Mouse (Mus musculus) forebrain, embryonic 14.5 days (tissue): ENCODE data around the gene Fam219b. TPM values are rescaled to one million over a fixed set of nuclear protein-coding genes. Genes with fewer than 3 reads are reported as not detected.

Experiments
- ATAC-seq: fragments of 200-750 bp; cut with Nextera tagmentation; 2 replicates; pipeline ENCODE4 v1.8.0; 2017; ENCODE audit warnings: mild to moderate bottlenecking, moderate library complexity
- DNase-seq: peaks from one replicate; pipeline ENCODE4 v3.0.0-alpha.2; 2015; ENCODE audit warnings: low spot score
- H3K27ac ChIP-seq: fragments of 300-500 bp; sonication (generic); 2 replicates; pipeline ENCODE4 v1.5.1; 2014; ENCODE audit warnings: low read depth, mild to moderate bottlenecking, control low read depth, low read length, moderate library complexity
- H3K27me3 ChIP-seq: fragments of 300-500 bp; sonication (generic); replicated peaks from 2 replicates; pipeline ENCODE4 v1.6.1; 2014; ENCODE audit warnings: low read length, control low read depth, mixed read lengths; ENCODE audit not compliant: control insufficient read depth, insufficient read depth
- H3K36me3 ChIP-seq: fragments of 300-500 bp; sonication (generic); 2 replicates; pipeline ENCODE4 v1.6.1; 2014; ENCODE audit warnings: low read length, control low read depth; ENCODE audit not compliant: control insufficient read depth, insufficient read depth
- H3K4me1 ChIP-seq: fragments of 300-500 bp; sonication (generic); 2 replicates; pipeline ENCODE4 v1.6.1; 2014; ENCODE audit warnings: antibody characterized with exemption, low read length, control low read depth; ENCODE audit not compliant: control insufficient read depth, insufficient read depth
- H3K4me2 ChIP-seq: fragments of 300-500 bp; sonication (generic); 2 replicates; pipeline ENCODE4 v1.6.1; 2014; ENCODE audit warnings: mild to moderate bottlenecking, control low read depth, low read length
- H3K4me3 ChIP-seq: fragments of 300-500 bp; sonication (generic); 2 replicates; pipeline ENCODE4 v1.5.1; 2014; ENCODE audit warnings: low read depth, low read length, control low read depth
- H3K9ac ChIP-seq: fragments of 300-500 bp; sonication (generic); 2 replicates; pipeline ENCODE4 v1.6.1; 2014; ENCODE audit warnings: mild to moderate bottlenecking, low read length, control low read depth, moderate library complexity
- H3K9me3 ChIP-seq: fragments of 300-500 bp; sonication (generic); replicated peaks from 2 replicates; pipeline ENCODE4 v1.6.1; 2016; ENCODE audit warnings: low read length, control low read depth, mixed read lengths; ENCODE audit not compliant: control insufficient read depth
- WGBS: fragments of 180-500 bp; shearing (Covaris S2); extraction: QIAGEN DNeasy Blood & Tissue Kit; methylation state at CpG from one replicate; pipeline ENCODE4 v1.1.7; 2014; 5-methylcytosine and 5-hydroxymethylcytosine counted together
- polyA plus RNA-seq: library from polyadenylated mRNA; unstranded; fragments of >200 nt; fragmentation: Nextera tagmentation; extraction: Ambion mirVana; gene quantifications from 2 replicates; pipeline ENCODE4 v1.2.1, GENCODE M21; 2014

The Fam219b gene
- polyA plus RNA-seq, 1 experiment from 2014 or later, result 20.4 TPM

GRCm38 (mm10) chr9:57554753-57555152 is 17.4 kb downstream of the Fam219b start:
- ATAC-seq (no peak), DNase-seq (no peak)
- Histone ChIP-seq H3K27ac (no peak overlapping the region), H3K36me3 (peaks cover 8% of the 10 kb centered on the region), H3K9me3 (no peaks in the 10 kb centered on the region), H3K4me2 (no peak overlapping the region), H3K27me3 (no peaks in the 10 kb centered on the region), H3K4me3 (no peak overlapping the region), H3K4me1 (peaks cover 5% of the 10 kb centered on the region), H3K9ac (no peak overlapping the region)
- WGBS, result 35% methylated on average over 3 of the region's 3 CpGs

- Histone ChIP-seq H3K36me3 (no peaks in the 10 kb centered on the region), H3K27ac (no peak overlapping the region), H3K27me3 (no peaks in the 10 kb centered on the region), H3K4me1 (peaks cover 10% of the 10 kb centered on the region), H3K9me3 (no peaks in the 10 kb centered on the region), H3K4me3 (no peak overlapping the region), H3K9ac (no peak overlapping the region; the same call in 1 of the 2 replicates), H3K4me2 (no peak overlapping the region)
- DNase-seq, result no peak
- 74% methylated on average over 3 of the region's 3 CpGs for WGBS
- ATAC-seq, result no peak
Measured at GRCm38 (mm10) chr9:57557215-57557614, 19.9 kb downstream of the Fam219b start.

- ATAC-seq (no peak), DNase-seq (no peak)
- Histone ChIP-seq H3K27ac (no peak overlapping the region), H3K9me3 (no peaks in the 10 kb centered on the region), H3K4me1 (peaks cover 10% of the 10 kb centered on the region), H3K4me3 (no peak overlapping the region), H3K27me3 (no peaks in the 10 kb centered on the region), H3K9ac (no peak overlapping the region), H3K36me3 (no peaks in the 10 kb centered on the region), H3K4me2 (no peak overlapping the region)
- WGBS, result 85% methylated on average over 4 of the region's 4 CpGs
Measured at GRCm38 (mm10) chr9:57558625-57559024, 21.3 kb downstream of the Fam219b start.

GRCm38 (mm10) chr9:57559568-57559967 is 22.2 kb downstream of the Fam219b start:
- no peaks in the 10 kb centered on the region for H3K36me3 ChIP-seq
- H3K4me1 ChIP-seq, result peaks cover 10% of the 10 kb centered on the region
- DNase-seq, result no peak
- no peak overlapping the region for H3K4me2 ChIP-seq
- no peaks in the 10 kb centered on the region for H3K9me3 ChIP-seq
- ATAC-seq, result no peak
- H3K27ac ChIP-seq, result no peak overlapping the region
- no peak overlapping the region for H3K9ac ChIP-seq
- no peaks in the 10 kb centered on the region for H3K27me3 ChIP-seq
- WGBS, result 77% methylated on average over 2 of the region's 2 CpGs
- no peak overlapping the region for H3K4me3 ChIP-seq

- Histone ChIP-seq H3K27me3 (no peaks in the 10 kb centered on the region), H3K4me2 (peak overlapping the region; percentile 70), H3K27ac (peak overlapping the region; percentile 78), H3K9me3 (no peaks in the 10 kb centered on the region), H3K4me1 (peaks cover 10% of the 10 kb centered on the region), H3K9ac (peak overlapping the region; percentile 76), H3K4me3 (peak overlapping the region; percentile 61), H3K36me3 (no peaks in the 10 kb centered on the region)
- DNase-seq, result peak; percentile 39
- peak; percentile 16; the same call in 1 of the 2 replicates for ATAC-seq
- 30% methylated on average over 7 of the region's 7 CpGs for WGBS
Measured at GRCm38 (mm10) chr9:57560263-57560662, 22.9 kb downstream of the Fam219b start.

- H3K4me1 ChIP-seq, result peaks cover 13% of the 10 kb centered on the region
- H3K4me2 ChIP-seq, result peak within 1 kb of the TSS; percentile 70
- H3K9me3 ChIP-seq, result no peaks in the 10 kb centered on the region
- DNase-seq, result peak; percentile 95
- peak; percentile 100 for ATAC-seq
- peak within 1 kb of the TSS; percentile 78 for H3K27ac ChIP-seq
- peak within 1 kb of the TSS; percentile 76 for H3K9ac ChIP-seq
- WGBS, result under 1% methylated on average over 37 of the region's 37 CpGs
- H3K27me3 ChIP-seq, result no peaks in the 10 kb centered on the region
- H3K4me3 ChIP-seq, result peak within 1 kb of the TSS; percentile 61
- H3K36me3 ChIP-seq, result no peaks in the 10 kb centered on the region
Measured at GRCm38 (mm10) chr9:57560861-57561710, 23.8 kb downstream of the Fam219b start, which contains the start of gene Scamp2. TSS of gene Scamp2 (plus strand) at chr9:57560943.

GRCm38 (mm10) chr9:57561711-57562099 is 24.4 kb downstream of the Fam219b start:
- peak overlapping the region; percentile 61 for H3K4me3 ChIP-seq
- no peak for DNase-seq
- 79% methylated on average over 13 of the region's 13 CpGs for WGBS
- H3K27ac ChIP-seq, result no peak overlapping the region
- no peak for ATAC-seq
- H3K4me2 ChIP-seq, result peak overlapping the region; percentile 70
- peaks cover 13% of the 10 kb centered on the region for H3K4me1 ChIP-seq
- no peaks in the 10 kb centered on the region for H3K36me3 ChIP-seq
- no peaks in the 10 kb centered on the region for H3K9me3 ChIP-seq
- no peak overlapping the region for H3K9ac ChIP-seq
- no peaks in the 10 kb centered on the region for H3K27me3 ChIP-seq

GRCm38 (mm10) chr9:57562896-57563372 is 25.6 kb downstream of the Fam219b start:
- H3K27me3 ChIP-seq, result no peaks in the 10 kb centered on the region
- no peak for DNase-seq
- no peak overlapping the region for H3K9ac ChIP-seq
- 91% methylated on average over 4 of the region's 4 CpGs for WGBS
- no peak overlapping the region for H3K4me3 ChIP-seq
- H3K4me2 ChIP-seq, result no peak overlapping the region
- ATAC-seq, result no peak
- H3K27ac ChIP-seq, result no peak overlapping the region
- H3K9me3 ChIP-seq, result no peaks in the 10 kb centered on the region
- peaks cover under 1% of the 10 kb centered on the region for H3K36me3 ChIP-seq
- peaks cover 13% of the 10 kb centered on the region for H3K4me1 ChIP-seq

- H3K9me3 ChIP-seq, result no peaks in the 10 kb centered on the region
- no peaks in the 10 kb centered on the region for H3K27me3 ChIP-seq
- H3K9ac ChIP-seq, result no peak overlapping the region
- ATAC-seq, result no peak
- no peak overlapping the region for H3K27ac ChIP-seq
- H3K4me2 ChIP-seq, result no peak overlapping the region
- peaks cover 15% of the 10 kb centered on the region for H3K36me3 ChIP-seq
- H3K4me1 ChIP-seq, result peaks cover 13% of the 10 kb centered on the region
- DNase-seq, result no peak
- WGBS, result 94% methylated on average over 6 of the region's 6 CpGs
- H3K4me3 ChIP-seq, result no peak overlapping the region
Measured at GRCm38 (mm10) chr9:57564609-57565008, 27.3 kb downstream of the Fam219b start.
